Mouse (Mus musculus): Measurements from ENCODE around the gene Gtf2h1. TPM values are rescaled to one million over a fixed set of nuclear protein-coding genes. Genes with fewer than 3 reads are reported as not detected.

Gene Gtf2h1
- polyA plus RNA-seq, 1 experiment from 2014 or later = 34.9 TPM

DNA sequence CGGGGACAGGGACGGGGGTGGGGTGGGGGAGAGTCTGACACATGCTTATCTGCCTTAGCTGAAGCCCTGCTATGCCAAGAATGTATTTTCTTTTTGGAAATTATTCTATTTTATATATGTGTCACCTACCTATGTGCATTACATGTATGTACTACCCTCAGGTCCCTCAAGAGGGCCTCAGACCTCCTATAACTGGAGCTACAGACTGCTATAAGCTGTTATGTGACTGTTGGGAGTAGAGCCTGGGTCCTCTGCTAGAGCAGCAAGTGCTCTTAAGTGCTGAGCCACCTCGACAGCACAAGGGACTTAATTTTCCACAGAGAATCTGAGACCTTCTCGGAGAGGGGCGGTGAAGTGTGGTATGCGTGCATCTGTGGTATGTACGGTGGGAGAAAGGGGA lies 27.5 kb upstream of the Gtf2h1 start:
- no peaks in the 10 kb centered on the region for H3K4me1 ChIP-seq (ENCODE audit: control insufficient read depth, insufficient read depth, low read length)
- no peak overlapping the region for H3K4me3 ChIP-seq (ENCODE audit: low read depth, low read length)
- peaks cover 15% of the 10 kb centered on the region for H3K36me3 ChIP-seq (ENCODE audit: control insufficient read depth, insufficient read depth, low read length)
- no peak overlapping the region for H3K27ac ChIP-seq (ENCODE audit: low read depth, low read length)
- no peaks in the 10 kb centered on the region for H3K9me3 ChIP-seq (replicated peaks; ENCODE audit: control insufficient read depth, low read length)
- no peaks in the 10 kb centered on the region for H3K27me3 ChIP-seq (ENCODE audit: control insufficient read depth, insufficient read depth, low read length)
- no peak overlapping the region for H3K9ac ChIP-seq (ENCODE audit: low read depth, low read length)
- no peak overlapping the region for H3K4me2 ChIP-seq
- no peak for ATAC-seq (replicated peaks; ENCODE audit: insufficient number of reproducible peaks, low FRiP score, low TSS enrichment)
- WGBS (ENCODE audit: insufficient replicate concordance) = 88% methylated on average over 7 of the region's 7 CpGs

DNA sequence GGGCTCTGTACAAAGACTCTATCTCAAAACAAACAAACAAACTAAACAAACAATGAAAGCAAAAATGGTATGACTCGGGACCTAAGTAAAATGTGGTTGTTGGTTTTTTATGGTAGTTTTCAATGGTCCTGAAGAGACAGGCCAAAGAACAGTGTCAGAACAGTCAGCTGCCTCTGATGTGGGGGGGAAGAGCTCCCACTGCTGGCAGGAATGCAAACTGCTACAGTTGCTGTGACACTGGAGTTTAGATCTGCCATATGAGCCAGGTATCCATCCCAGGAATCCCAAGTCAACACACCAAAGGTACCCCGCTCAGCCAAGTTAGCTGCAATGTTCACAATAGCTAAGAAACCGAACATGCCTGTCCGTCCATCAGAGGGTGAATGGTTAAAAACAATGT lies 25.2 kb upstream of the Gtf2h1 start:
- no peak overlapping the region for H3K4me3 ChIP-seq (ENCODE audit: low read depth, low read length)
- H3K27ac ChIP-seq (ENCODE audit: low read depth, low read length) = no peak overlapping the region
- H3K4me2 ChIP-seq = no peak overlapping the region
- no peaks in the 10 kb centered on the region for H3K27me3 ChIP-seq (ENCODE audit: control insufficient read depth, insufficient read depth, low read length)
- peaks cover 11% of the 10 kb centered on the region for H3K36me3 ChIP-seq (ENCODE audit: control insufficient read depth, insufficient read depth, low read length)
- H3K4me1 ChIP-seq (ENCODE audit: control insufficient read depth, insufficient read depth, low read length) = no peaks in the 10 kb centered on the region
- no peak for ATAC-seq (replicated peaks; ENCODE audit: insufficient number of reproducible peaks, low FRiP score, low TSS enrichment)
- no peak overlapping the region for H3K9ac ChIP-seq (ENCODE audit: low read depth, low read length)
- H3K9me3 ChIP-seq (replicated peaks; ENCODE audit: control insufficient read depth, low read length) = no peaks in the 10 kb centered on the region
- WGBS (ENCODE audit: insufficient replicate concordance) = 49% methylated on average over 4 of the region's 4 CpGs

DNA sequence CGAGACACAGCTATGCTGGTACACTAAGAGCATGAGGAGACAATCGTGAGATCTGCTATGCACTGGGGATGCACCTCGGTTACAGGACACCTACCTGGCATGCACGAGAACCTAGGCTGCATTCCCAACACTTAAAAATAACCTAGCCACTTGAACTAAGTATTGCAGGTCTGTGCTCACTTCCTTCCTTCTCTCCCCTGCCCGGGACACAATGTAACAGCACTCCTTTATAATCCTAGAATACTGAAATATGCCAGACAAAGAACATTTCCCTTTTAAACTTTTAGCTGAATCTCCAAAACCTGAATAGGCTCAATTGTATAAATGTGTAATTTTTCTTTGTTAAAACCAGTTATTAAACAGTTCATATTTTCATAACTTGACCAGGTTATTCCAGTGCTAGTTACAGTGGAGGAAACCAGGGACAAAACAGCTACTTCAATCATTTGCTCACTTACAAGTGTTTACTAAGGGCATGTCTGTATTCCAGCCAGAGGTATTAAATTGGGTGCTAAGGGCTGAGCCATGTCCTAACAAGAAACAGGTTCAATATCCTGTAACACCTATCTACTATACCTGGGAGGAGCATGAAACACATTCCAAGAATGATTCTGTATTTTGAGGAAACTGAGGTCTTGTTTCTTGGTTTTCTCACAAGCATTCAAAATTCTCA lies 6.6 kb upstream of the Gtf2h1 start:
- no peak overlapping the region for H3K4me3 ChIP-seq (ENCODE audit: low read depth, low read length)
- H3K4me1 ChIP-seq (ENCODE audit: control insufficient read depth, insufficient read depth, low read length) = no peaks in the 10 kb centered on the region
- ATAC-seq (replicated peaks; ENCODE audit: insufficient number of reproducible peaks, low FRiP score, low TSS enrichment) = no peak
- no peaks in the 10 kb centered on the region for H3K27me3 ChIP-seq (ENCODE audit: control insufficient read depth, insufficient read depth, low read length)
- H3K36me3 ChIP-seq (ENCODE audit: control insufficient read depth, insufficient read depth, low read length) = peaks cover 11% of the 10 kb centered on the region
- no peak overlapping the region for H3K27ac ChIP-seq (ENCODE audit: low read depth, low read length)
- H3K9me3 ChIP-seq (replicated peaks; ENCODE audit: control insufficient read depth, low read length) = no peaks in the 10 kb centered on the region
- H3K4me2 ChIP-seq = no peak overlapping the region
- no peak overlapping the region for H3K9ac ChIP-seq (ENCODE audit: low read depth, low read length)
- 78% methylated on average over 5 of the region's 5 CpGs for WGBS (ENCODE audit: insufficient replicate concordance)

DNA sequence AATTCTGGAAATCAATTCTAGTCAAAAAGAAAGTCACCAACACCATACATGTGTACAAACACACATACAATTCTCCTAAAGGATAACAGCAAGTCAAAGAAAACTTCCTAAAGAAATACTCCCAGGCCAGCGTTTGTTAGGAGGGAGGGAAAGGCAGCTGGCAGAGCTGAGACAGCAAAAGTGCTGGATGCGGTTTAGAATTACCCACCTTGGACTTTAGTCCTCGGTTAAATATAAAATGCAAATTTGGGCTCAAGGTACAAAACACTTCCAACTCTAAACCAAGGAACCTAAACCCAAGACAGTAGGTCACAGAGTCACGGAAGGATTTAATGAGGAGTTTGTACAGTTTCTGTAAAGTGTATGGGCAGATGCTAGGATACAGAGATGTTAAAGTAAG lies 2.0 kb upstream of the Gtf2h1 start:
- WGBS (ENCODE audit: insufficient replicate concordance) = 81% methylated on average over 4 of the region's 4 CpGs
- H3K4me2 ChIP-seq = no peak overlapping the region

DNA sequence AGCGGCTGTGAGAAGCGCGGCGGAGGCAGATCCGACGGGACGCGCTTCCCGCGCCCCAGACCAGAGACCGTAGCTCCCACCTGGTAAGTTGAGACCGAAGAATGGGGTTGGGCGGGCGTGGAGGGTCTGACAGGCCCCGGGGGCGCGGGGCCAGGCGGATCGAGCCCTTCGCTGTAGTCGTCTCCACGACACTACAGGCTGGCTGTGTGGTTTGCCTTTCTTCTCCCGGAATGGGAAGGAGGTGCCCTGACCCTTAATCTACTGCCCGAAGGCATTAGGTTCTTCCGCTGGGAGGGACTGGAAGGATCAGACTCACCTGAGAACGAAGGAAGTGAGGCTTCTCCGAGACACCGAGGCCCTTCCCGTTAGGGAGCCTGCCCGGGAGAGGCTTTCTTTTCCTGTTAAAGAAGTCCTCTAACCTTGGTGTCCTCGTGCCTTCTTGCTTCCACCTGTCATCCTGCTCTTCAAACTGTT lies 340 bp downstream of the Gtf2h1 start:
- H3K9me3 ChIP-seq (replicated peaks; ENCODE audit: control insufficient read depth, low read length) = no peaks in the 10 kb centered on the region
- H3K36me3 ChIP-seq (ENCODE audit: control insufficient read depth, insufficient read depth, low read length) = no peaks in the 10 kb centered on the region
- ATAC-seq (replicated peaks; ENCODE audit: insufficient number of reproducible peaks, low FRiP score, low TSS enrichment) = peak; percentile 44; the same call in 1 of the 2 replicates
- WGBS (ENCODE audit: insufficient replicate concordance) = under 1% methylated on average over 31 of the region's 31 CpGs
- H3K4me1 ChIP-seq (ENCODE audit: control insufficient read depth, insufficient read depth, low read length) = peaks cover 9% of the 10 kb centered on the region
- H3K27me3 ChIP-seq (ENCODE audit: control insufficient read depth, insufficient read depth, low read length) = no peaks in the 10 kb centered on the region
- H3K9ac ChIP-seq (ENCODE audit: low read depth, low read length) = peak overlapping the region; percentile 95
- peak overlapping the region; percentile 81 for H3K4me3 ChIP-seq (ENCODE audit: low read depth, low read length)
- peak overlapping the region; percentile 96 for H3K4me2 ChIP-seq
- H3K27ac ChIP-seq (ENCODE audit: low read depth, low read length) = peak overlapping the region; percentile 85; the same call in 1 of the 2 replicates

More for the DNA sequence above, 2.0 kb upstream of the Gtf2h1 start:
- H3K27ac ChIP-seq (ENCODE audit: low read depth, low read length) = no peak overlapping the region
- H3K9ac ChIP-seq (ENCODE audit: low read depth, low read length) = no peak overlapping the region
- no peak for ATAC-seq (replicated peaks; ENCODE audit: insufficient number of reproducible peaks, low FRiP score, low TSS enrichment)
- H3K4me3 ChIP-seq (ENCODE audit: low read depth, low read length) = no peak overlapping the region
- peaks cover 9% of the 10 kb centered on the region for H3K4me1 ChIP-seq (ENCODE audit: control insufficient read depth, insufficient read depth, low read length)
- no peaks in the 10 kb centered on the region for H3K27me3 ChIP-seq (ENCODE audit: control insufficient read depth, insufficient read depth, low read length)
- H3K9me3 ChIP-seq (replicated peaks; ENCODE audit: control insufficient read depth, low read length) = no peaks in the 10 kb centered on the region
- peaks cover 3% of the 10 kb centered on the region for H3K36me3 ChIP-seq (ENCODE audit: control insufficient read depth, insufficient read depth, low read length)

DNA sequence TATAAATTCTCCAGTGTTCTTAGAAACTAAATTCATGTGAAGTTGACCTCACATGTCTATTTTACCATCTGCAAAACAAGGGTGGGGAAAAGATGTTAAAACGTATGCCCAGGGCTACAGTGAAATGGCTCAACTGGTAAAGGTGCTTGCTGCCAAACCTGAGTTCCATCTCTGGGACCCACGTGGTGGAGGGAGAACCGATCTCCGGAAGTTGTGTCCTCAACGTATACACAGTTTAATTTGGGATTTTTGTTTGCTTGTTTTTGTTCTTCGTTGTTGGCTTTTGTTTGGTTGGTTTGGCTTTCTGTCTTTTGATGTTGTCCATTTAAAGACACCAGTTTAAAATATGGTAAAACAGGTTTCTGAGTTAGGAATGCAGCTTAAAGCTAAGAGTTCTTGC lies 876 bp downstream of the Gtf2h1 start:
- Histone ChIP-seq H3K9me3 (replicated peaks; ENCODE audit: control insufficient read depth, low read length) (no peaks in the 10 kb centered on the region), H3K9ac (ENCODE audit: low read depth, low read length) (peak overlapping the region; percentile 95), H3K4me1 (ENCODE audit: control insufficient read depth, insufficient read depth, low read length) (peaks cover 9% of the 10 kb centered on the region), H3K4me2 (peak overlapping the region; percentile 96), H3K27me3 (ENCODE audit: control insufficient read depth, insufficient read depth, low read length) (no peaks in the 10 kb centered on the region), H3K27ac (ENCODE audit: low read depth, low read length) (no peak overlapping the region), H3K36me3 (ENCODE audit: control insufficient read depth, insufficient read depth, low read length) (0 out of 2 replicates have a peak, but pooled peaks cover 2% of the 10 kb centered on the region), H3K4me3 (ENCODE audit: low read depth, low read length) (peak overlapping the region; percentile 81)
- ATAC-seq (replicated peaks; ENCODE audit: insufficient number of reproducible peaks, low FRiP score, low TSS enrichment) = no peak
- WGBS (ENCODE audit: insufficient replicate concordance) = 48% methylated on average over 6 of the region's 6 CpGs

DNA sequence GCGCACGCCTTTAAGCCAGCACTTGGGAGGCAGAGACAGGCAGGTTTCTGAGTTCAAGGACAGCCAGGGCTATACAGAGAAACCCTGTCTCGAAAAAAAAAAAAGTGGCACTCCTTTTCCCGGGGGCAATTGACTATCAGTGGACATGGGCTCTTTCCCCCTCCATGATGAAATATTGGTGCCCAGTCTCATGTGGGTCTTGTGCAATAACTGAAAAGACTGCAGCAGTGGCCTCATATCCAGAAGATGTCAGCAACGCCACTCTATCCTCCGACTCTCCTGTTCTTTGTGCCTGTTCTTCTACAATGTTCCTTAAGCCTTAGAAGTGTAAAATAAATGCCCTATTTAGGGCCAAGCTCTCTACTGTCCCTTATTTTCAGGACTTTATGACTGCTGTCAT lies 14.4 kb downstream of the Gtf2h1 start:
- Histone ChIP-seq H3K4me2 (no peak overlapping the region), H3K9me3 (replicated peaks; ENCODE audit: control insufficient read depth, low read length) (no peaks in the 10 kb centered on the region), H3K27me3 (ENCODE audit: control insufficient read depth, insufficient read depth, low read length) (no peaks in the 10 kb centered on the region), H3K27ac (ENCODE audit: low read depth, low read length) (no peak overlapping the region), H3K4me3 (ENCODE audit: low read depth, low read length) (no peak overlapping the region), H3K36me3 (ENCODE audit: control insufficient read depth, insufficient read depth, low read length) (peaks cover 22% of the 10 kb centered on the region), H3K9ac (ENCODE audit: low read depth, low read length) (no peak overlapping the region), H3K4me1 (ENCODE audit: control insufficient read depth, insufficient read depth, low read length) (no peaks in the 10 kb centered on the region)
- 92% methylated on average over 6 of the region's 6 CpGs for WGBS (ENCODE audit: insufficient replicate concordance)
- no peak for ATAC-seq (replicated peaks; ENCODE audit: insufficient number of reproducible peaks, low FRiP score, low TSS enrichment)

DNA sequence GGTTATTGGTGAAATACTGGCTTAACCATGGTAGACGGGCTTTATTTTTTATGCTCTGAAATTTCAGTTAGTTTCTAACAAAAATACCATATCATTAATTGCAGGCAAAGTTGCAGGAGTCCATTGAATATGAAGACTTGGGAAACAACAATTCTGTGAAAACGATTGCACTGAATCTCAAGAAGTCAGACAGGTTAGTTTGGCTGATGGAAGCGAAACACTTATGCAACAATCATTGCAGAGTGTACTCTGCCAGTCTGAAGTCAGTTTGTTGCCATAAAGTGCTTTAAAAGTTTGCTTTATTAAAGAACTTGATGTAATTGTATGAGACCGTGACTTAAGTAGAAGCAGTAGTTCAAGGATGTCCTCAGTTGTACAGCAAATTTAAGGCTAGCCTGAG lies 18.1 kb downstream of the Gtf2h1 start:
- Histone ChIP-seq H3K9ac (ENCODE audit: low read depth, low read length) (no peak overlapping the region), H3K4me3 (ENCODE audit: low read depth, low read length) (no peak overlapping the region), H3K27ac (ENCODE audit: low read depth, low read length) (no peak overlapping the region), H3K27me3 (ENCODE audit: control insufficient read depth, insufficient read depth, low read length) (no peaks in the 10 kb centered on the region), H3K4me1 (ENCODE audit: control insufficient read depth, insufficient read depth, low read length) (no peaks in the 10 kb centered on the region), H3K36me3 (ENCODE audit: control insufficient read depth, insufficient read depth, low read length) (peaks cover 23% of the 10 kb centered on the region), H3K4me2 (no peak overlapping the region), H3K9me3 (replicated peaks; ENCODE audit: control insufficient read depth, low read length) (no peaks in the 10 kb centered on the region)
- ATAC-seq (replicated peaks; ENCODE audit: insufficient number of reproducible peaks, low FRiP score, low TSS enrichment) = no peak
- 88% methylated on average over 4 of the region's 4 CpGs for WGBS (ENCODE audit: insufficient replicate concordance)
